Comparison of ENCODE assay signal across 1 mouse cellular context in genomic region chr6:146820177-146820965, GRCm38 (mm10).
TF ChIP-seq lines count a peak whose summit lies in the region.

No protein-coding gene starts in this region.

TF ChIP-seq in MEL, 35 proteins besides CTCF, POLR2A, EP300 and RAD21 (continued from another document):
- peak; percentile 70 for TF ChIP-seq NELFE (IDR thresholded peaks at IDR 0.05; ENCODE audit: low read depth, low read length)
- peak; percentile 90 for TF ChIP-seq NRF1 (IDR thresholded peaks at IDR 0.05; ENCODE audit: insufficient read depth, low read depth, low read length, poor library complexity, severe bottlenecking)
- TF ChIP-seq USF2 (IDR thresholded peaks at IDR 0.05; ENCODE audit: borderline replicate concordance in 1 of 2, insufficient read depth in 1 of 2, low read depth in 1 of 2, low read length in 2 of 2): no peak
- no peak for TF ChIP-seq JUND (IDR thresholded peaks at IDR 0.05; ENCODE audit: low read depth, low read length)
- no peak for TF ChIP-seq MYB (IDR thresholded peaks at IDR 0.05; ENCODE audit: low read depth, low read length)
- 0 out of 2 replicates have a peak, but pooled peaks have one; percentile 51 for TF ChIP-seq ZMIZ1 (IDR thresholded peaks at IDR 0.05; ENCODE audit: low read depth, low read length)
- no peak for TF ChIP-seq CHD2 (IDR thresholded peaks at IDR 0.05; ENCODE audit: low read length)
- TF ChIP-seq BHLHE40 (IDR thresholded peaks at IDR 0.05; ENCODE audit: borderline replicate concordance, low read depth, low read length): no peak
- TF ChIP-seq GABPA (IDR thresholded peaks at IDR 0.05; ENCODE audit: low read depth, low read length): no peak
- no peak for TF ChIP-seq USF1 (IDR thresholded peaks at IDR 0.05; ENCODE audit: low read depth, low read length)
- TF ChIP-seq TCF12 (IDR thresholded peaks at IDR 0.05; ENCODE audit: low read depth, low read length): 0 out of 2 replicates have a peak, but pooled peaks have one; percentile 26
- TF ChIP-seq ZKSCAN1 (IDR thresholded peaks at IDR 0.05; ENCODE audit: low read depth, low read length): no peak
